Mouse (Mus musculus): Measurements from ENCODE around the gene Itln1.

DNA sequence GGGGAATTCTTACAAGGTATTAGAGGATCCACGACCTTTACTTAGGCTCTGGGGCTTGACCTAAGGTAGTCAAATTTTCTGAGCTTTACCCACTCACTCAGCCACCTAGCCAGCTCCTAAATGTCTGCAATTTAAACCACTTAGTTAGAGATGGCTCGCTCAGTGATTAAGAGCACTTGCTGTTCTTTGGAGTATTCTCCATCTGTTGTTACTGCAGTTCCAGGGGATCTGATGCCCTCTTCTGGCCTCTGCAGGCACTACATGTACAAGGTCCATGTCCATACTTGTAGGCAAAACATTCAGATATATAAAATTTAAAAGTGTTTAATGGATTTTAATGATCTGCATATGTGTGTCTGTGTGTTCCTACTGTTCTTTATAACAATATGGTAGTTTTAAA is 56.1 kb downstream of the Itln1 start:
- TF ChIP-seq CTCF (IDR thresholded peaks at IDR 0.05; ENCODE audit: low read depth): peak; percentile 73
- TF ChIP-seq EP300 (IDR thresholded peaks at IDR 0.05; ENCODE audit: low read depth): no peak
